Mouse (Mus musculus) kidney, postnatal 25 days (tissue): ENCODE results near the gene Deaf1.

Experiments used
- DNase-seq, 2 experiments: peaks; one replicate each; pipeline ENCODE4 v3.0.0; 2021; ENCODE audit warnings: mixed read lengths in 2 of 2

The Deaf1 gene

GRCm38 (mm10) chr7:141327469-141328372, at the start of gene Deaf1, which contains the start of gene Tmem80:
Deaf1 (minus strand) TSS chr7:141327690.
Tmem80 (plus strand) TSS chr7:141327739.
- DNase-seq: peak; percentile 99 to 100

- DNase-seq: peak in 1 of 2 experiments; percentile 7
Measured at GRCm38 (mm10) chr7:141374399-141374798, 46.9 kb upstream of the Deaf1 start.

GRCm38 (mm10) chr7:141373611-141374010, 46.1 kb upstream of the Deaf1 start:
- peak in 1 of 2 experiments; percentile 38 for DNase-seq

GRCm38 (mm10) chr7:141371942-141372595, 44.6 kb upstream of the Deaf1 start:
- DNase-seq: peak in 1 of 2 experiments; percentile 35

GRCm38 (mm10) chr7:141369918-141370317, 42.4 kb upstream of the Deaf1 start:
- DNase-seq: no peak

- no peak for DNase-seq
Measured at GRCm38 (mm10) chr7:141367358-141367757, 39.9 kb upstream of the Deaf1 start.

- no peak for DNase-seq
Measured at GRCm38 (mm10) chr7:141365049-141365445, 37.6 kb upstream of the Deaf1 start.

GRCm38 (mm10) chr7:141364349-141365048, 37.0 kb upstream of the Deaf1 start:
- DNase-seq: no peak

- DNase-seq: peak in 1 of 2 experiments; percentile 34
Measured at GRCm38 (mm10) chr7:141363752-141364125, 36.2 kb upstream of the Deaf1 start.

GRCm38 (mm10) chr7:141363106-141363751, 35.7 kb upstream of the Deaf1 start:
- DNase-seq: peak; percentile 72 to 87

- peak; percentile 62 to 82 for DNase-seq
Measured at GRCm38 (mm10) chr7:141361510-141361909, 34.0 kb upstream of the Deaf1 start.

GRCm38 (mm10) chr7:141356971-141357370, 29.5 kb upstream of the Deaf1 start:
- no peak for DNase-seq

- no peak for DNase-seq
Measured at GRCm38 (mm10) chr7:141355626-141356326, 28.3 kb upstream of the Deaf1 start.

GRCm38 (mm10) chr7:141355051-141355450, 27.6 kb upstream of the Deaf1 start:
- no peak for DNase-seq

GRCm38 (mm10) chr7:141351061-141351460, 23.6 kb upstream of the Deaf1 start:
- DNase-seq: no peak

GRCm38 (mm10) chr7:141344787-141345186, 17.3 kb upstream of the Deaf1 start:
- no peak for DNase-seq

GRCm38 (mm10) chr7:141343696-141344095, 16.2 kb upstream of the Deaf1 start:
- DNase-seq: peak; percentile 65 to 86

GRCm38 (mm10) chr7:141343230-141343629, 15.7 kb upstream of the Deaf1 start:
- peak in 1 of 2 experiments; percentile 53 for DNase-seq

GRCm38 (mm10) chr7:141341689-141342226, 14.3 kb upstream of the Deaf1 start:
- DNase-seq: peak in 1 of 2 experiments; percentile 55

GRCm38 (mm10) chr7:141340476-141340875, 13.0 kb upstream of the Deaf1 start:
- DNase-seq: peak; percentile 80 to 93

- DNase-seq: peak; percentile 69 to 86
Measured at GRCm38 (mm10) chr7:141340023-141340422, 12.5 kb upstream of the Deaf1 start.
